ENCODE assay signal across 7 mouse cellular contexts in the genomic region with DNA sequence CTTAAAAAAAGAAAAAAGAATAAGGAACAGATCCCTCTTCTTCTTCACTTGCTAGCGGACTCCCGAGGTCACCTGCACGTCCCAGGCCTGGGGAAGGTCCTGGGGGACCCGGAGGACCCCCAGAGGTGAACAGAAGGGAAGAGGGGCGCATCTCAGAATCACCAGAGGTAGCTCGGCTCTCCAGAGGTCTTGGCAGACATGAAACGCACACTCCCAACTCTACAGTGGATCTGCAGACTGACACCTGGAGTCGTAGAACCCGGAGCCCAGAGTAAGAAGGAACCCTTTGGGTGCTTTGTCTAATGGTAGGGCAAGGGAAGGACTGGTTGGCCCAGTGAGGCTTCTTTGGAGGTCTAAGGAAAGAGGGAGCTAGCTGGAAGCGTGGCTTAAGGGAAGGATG. TPM values are rescaled to one million over a fixed set of nuclear protein-coding genes. Genes with fewer than 3 reads are reported as not detected.
A peak's percentile ranks its signal among the peaks of the same experiment; 100 is the strongest.
DNase-seq lines count a peak whose midpoint lies in the region; ATAC-seq and TF ChIP-seq lines count a peak whose summit lies in the region.

No protein-coding gene starts in this region.

- peak overlapping the region; percentile 45 for H3K9ac ChIP-seq in lung, embryonic 14.5 days
- peak overlapping the region; percentile 72 for H3K9ac ChIP-seq in forebrain, embryonic 15.5 days (replicated peaks)
- peak overlapping the region; percentile 61; the same call in 1 of the 2 replicates for H3K9ac ChIP-seq in limb, embryonic 12.5 days (replicated peaks)

- no peak for ATAC-seq in lung, embryonic 14.5 days (ENCODE audit: insufficient read depth)
- ATAC-seq in forebrain, embryonic 15.5 days (replicated peaks): peak; percentile 6; the same call in 1 of the 2 replicates
- no peak for ATAC-seq in limb, embryonic 12.5 days (ENCODE audit: insufficient number of reproducible peaks, insufficient read depth, low FRiP score, low TSS enrichment, low read depth)

- H3K36me3 ChIP-seq in lung, embryonic 14.5 days (ENCODE audit: insufficient read depth): no peaks in the 10 kb centered on the region
- H3K36me3 ChIP-seq in forebrain, embryonic 15.5 days: no peaks in the 10 kb centered on the region
- H3K36me3 ChIP-seq in limb, embryonic 12.5 days: no peaks in the 10 kb centered on the region

- DNase-seq in lung, embryonic 14.5 days: no peak
- no peak for DNase-seq in lung, adult 2 months
- no peak for DNase-seq in right cerebral cortex, postnatal 10 days (ENCODE audit: low spot score in 2 of 2)
- no peak for DNase-seq in ovary, adult 18-20 months (ENCODE audit: low spot score)

- H3K27ac ChIP-seq in lung, embryonic 14.5 days (ENCODE audit: low read depth): no peak overlapping the region
- no peak overlapping the region for H3K27ac ChIP-seq in forebrain, embryonic 15.5 days (replicated peaks)
- no peak overlapping the region for H3K27ac ChIP-seq in limb, embryonic 12.5 days
- H3K27ac ChIP-seq in olfactory bulb, adult 2 months (ENCODE audit: insufficient read depth, low read depth, low read length): no peak overlapping the region

- no peaks in the 10 kb centered on the region for H3K9me3 ChIP-seq in lung, embryonic 14.5 days (ENCODE audit: low read depth, low read length)
- no peaks in the 10 kb centered on the region for H3K9me3 ChIP-seq in forebrain, embryonic 15.5 days
- no peaks in the 10 kb centered on the region for H3K9me3 ChIP-seq in limb, embryonic 12.5 days

- 73% methylated on average over 10 of the region's 10 CpGs for WGBS in lung, embryonic 14.5 days
- 84% methylated on average over 10 of the region's 10 CpGs for WGBS in lung, adult 2 months
- 77% methylated on average over 10 of the region's 10 CpGs for WGBS in forebrain, embryonic 15.5 days
- 81% methylated on average over 10 of the region's 10 CpGs for WGBS in limb, embryonic 12.5 days
- WGBS in olfactory bulb, adult 2 months: 88% methylated on average over 10 of the region's 10 CpGs

- H3K4me2 ChIP-seq in lung, embryonic 14.5 days: peak overlapping the region; percentile 73
- H3K4me2 ChIP-seq in forebrain, embryonic 15.5 days (replicated peaks): peak overlapping the region; percentile 81
- H3K4me2 ChIP-seq in limb, embryonic 12.5 days: peak overlapping the region; percentile 77

- H3K27me3 ChIP-seq in lung, embryonic 14.5 days (ENCODE audit: insufficient read depth, low read length): no peaks in the 10 kb centered on the region
- H3K27me3 ChIP-seq in forebrain, embryonic 15.5 days: no peaks in the 10 kb centered on the region
- H3K27me3 ChIP-seq in limb, embryonic 12.5 days: peaks cover 3% of the 10 kb centered on the region; the same call in 1 of the 2 replicates

- no peak for TF ChIP-seq CTCF in lung, embryonic 14.5 days (IDR thresholded peaks at IDR 0.05; ENCODE audit: low read depth)
- no peak for TF ChIP-seq CTCF in lung, adult 2 months (IDR thresholded peaks at IDR 0.05; ENCODE audit: insufficient read depth, low read length)
- no peak for TF ChIP-seq CTCF in olfactory bulb, adult 2 months (IDR thresholded peaks at IDR 0.05; ENCODE audit: insufficient read depth, low read depth, low read length)

- peaks cover 5% of the 10 kb centered on the region; the same call in 1 of the 2 replicates for H3K4me1 ChIP-seq in lung, embryonic 14.5 days (ENCODE audit: insufficient read depth)
- H3K4me1 ChIP-seq in lung, adult 2 months (ENCODE audit: control insufficient read depth, insufficient read depth, low read length): 0 out of 2 replicates have a peak, but pooled peaks cover 3% of the 10 kb centered on the region
- H3K4me1 ChIP-seq in forebrain, embryonic 15.5 days: peaks cover 7% of the 10 kb centered on the region
- H3K4me1 ChIP-seq in limb, embryonic 12.5 days (replicated peaks): peaks cover 8% of the 10 kb centered on the region
- H3K4me1 ChIP-seq in olfactory bulb, adult 2 months (ENCODE audit: control insufficient read depth, insufficient read depth, low read length): peaks cover 8% of the 10 kb centered on the region; the same call in 1 of the 2 replicates

- no peak for TF ChIP-seq POLR2A in lung, adult 2 months (IDR thresholded peaks at IDR 0.05; ENCODE audit: borderline replicate concordance, extremely low read depth, low read depth, low read length)
- no peak for TF ChIP-seq POLR2A in olfactory bulb, adult 2 months (IDR thresholded peaks at IDR 0.05; ENCODE audit: insufficient read depth, low read depth, low read length)

- H3K4me3 ChIP-seq in lung, embryonic 14.5 days (ENCODE audit: low read depth, low read length): peak overlapping the region; percentile 46
- no peak overlapping the region for H3K4me3 ChIP-seq in lung, adult 2 months (replicated peaks; ENCODE audit: extremely low read depth, low read depth, low read length)
- peak overlapping the region; percentile 54 for H3K4me3 ChIP-seq in forebrain, embryonic 15.5 days
- peak overlapping the region; percentile 48 for H3K4me3 ChIP-seq in limb, embryonic 12.5 days (replicated peaks)
- peak overlapping the region; percentile 69 for H3K4me3 ChIP-seq in olfactory bulb, adult 2 months (ENCODE audit: insufficient read depth, low read depth, low read length)

RNA-seq across cellular contexts. Expression of gene Plekha4, which starts 11.5 kb away (rescaled TPM):
- polyA plus RNA-seq in lung, embryonic 14.5 days (2014; fragmentation: Nextera tagmentation; extraction: Ambion mirVana): 1.9 and 2.1 TPM in 2 replicates
- polyA plus RNA-seq in lung, adult 2 months (2012; rRNA removed): 11.8 and 13.1 TPM in 2 replicates
- polyA plus RNA-seq in forebrain, embryonic 15.5 days (2015; fragmentation: Nextera tagmentation; extraction: Ambion mirVana): 0.72 and 0.92 TPM in 2 replicates
- polyA plus RNA-seq in limb, embryonic 12.5 days (2016; fragmentation: Nextera tagmentation; extraction: Ambion mirVana): 1.4 TPM in 2 replicates
- polyA plus RNA-seq in olfactory bulb, adult 2 months (2012; ENCODE audit: insufficient read depth, insufficient read length, low replicate concordance, missing spikeins): not detected in 2 replicates

RNA-seq across cellular contexts. Expression of gene Ppp1r15a, which starts 11.5 kb away (rescaled TPM):
- 15.6 and 17.5 TPM in 2 replicates for polyA plus RNA-seq in lung, embryonic 14.5 days (2014; fragmentation: Nextera tagmentation; extraction: Ambion mirVana)
- 58.6 and 73.7 TPM in 2 replicates for polyA plus RNA-seq in lung, adult 2 months (2012; rRNA removed)
- polyA plus RNA-seq in forebrain, embryonic 15.5 days (2015; fragmentation: Nextera tagmentation; extraction: Ambion mirVana): 15.4 and 15.6 TPM in 2 replicates
- 26.0 and 27.1 TPM in 2 replicates for polyA plus RNA-seq in limb, embryonic 12.5 days (2016; fragmentation: Nextera tagmentation; extraction: Ambion mirVana)
- polyA plus RNA-seq in olfactory bulb, adult 2 months (2012; ENCODE audit: insufficient read depth, insufficient read length, low replicate concordance, missing spikeins): not detected in 2 replicates

RNA-seq across cellular contexts. Expression of gene Hsd17b14, which starts 17.1 kb away (rescaled TPM):
- polyA plus RNA-seq in lung, embryonic 14.5 days (2014; fragmentation: Nextera tagmentation; extraction: Ambion mirVana): 0.57 and 0.66 TPM in 2 replicates
- polyA plus RNA-seq in lung, adult 2 months (2012; rRNA removed): 2.1 and 3.0 TPM in 2 replicates
- polyA plus RNA-seq in forebrain, embryonic 15.5 days (2015; fragmentation: Nextera tagmentation; extraction: Ambion mirVana): not detected in 2 replicates
- polyA plus RNA-seq in limb, embryonic 12.5 days (2016; fragmentation: Nextera tagmentation; extraction: Ambion mirVana): 0.55 and 1.1 TPM in 2 replicates
- polyA plus RNA-seq in olfactory bulb, adult 2 months (2012; ENCODE audit: insufficient read depth, insufficient read length, low replicate concordance, missing spikeins): not detected in 2 replicates

RNA-seq across cellular contexts. Expression of gene Nucb1, which starts 27.4 kb away (rescaled TPM):
- 194 and 201 TPM in 2 replicates for polyA plus RNA-seq in lung, embryonic 14.5 days (2014; fragmentation: Nextera tagmentation; extraction: Ambion mirVana)
- polyA plus RNA-seq in lung, adult 2 months (2012; rRNA removed): 420 and 430 TPM in 2 replicates
- polyA plus RNA-seq in forebrain, embryonic 15.5 days (2015; fragmentation: Nextera tagmentation; extraction: Ambion mirVana): 95.0 and 95.7 TPM in 2 replicates
- polyA plus RNA-seq in limb, embryonic 12.5 days (2016; fragmentation: Nextera tagmentation; extraction: Ambion mirVana): 149 and 160 TPM in 2 replicates
- polyA plus RNA-seq in olfactory bulb, adult 2 months (2012; ENCODE audit: insufficient read depth, insufficient read length, low replicate concordance, missing spikeins): not detected in 2 replicates

RNA-seq across cellular contexts. Expression of gene Bcat2, which starts 32.4 kb away (rescaled TPM):
- polyA plus RNA-seq in lung, embryonic 14.5 days (2014; fragmentation: Nextera tagmentation; extraction: Ambion mirVana): 48.9 and 53.4 TPM in 2 replicates
- polyA plus RNA-seq in lung, adult 2 months (2012; rRNA removed): 44.2 TPM in 2 replicates
- polyA plus RNA-seq in forebrain, embryonic 15.5 days (2015; fragmentation: Nextera tagmentation; extraction: Ambion mirVana): 21.6 and 23.3 TPM in 2 replicates
- 50.4 and 56.5 TPM in 2 replicates for polyA plus RNA-seq in limb, embryonic 12.5 days (2016; fragmentation: Nextera tagmentation; extraction: Ambion mirVana)
- not detected in 2 replicates for polyA plus RNA-seq in olfactory bulb, adult 2 months (2012; ENCODE audit: insufficient read depth, insufficient read length, low replicate concordance, missing spikeins)

Comparison
In these comparisons a context has a peak if more than half of its experiments do, and no peak if none do; other contexts are left out.
1. RNA of gene Ppp1r15a, which starts 11.5 kb away (polyA plus RNA-seq): 58.6 to 73.7 TPM in lung, adult 2 months, 26.0 to 27.1 TPM in limb, embryonic 12.5 days, 15.6 to 17.5 TPM in lung, embryonic 14.5 days and 15.4 to 15.6 TPM in forebrain, embryonic 15.5 days; not detected in olfactory bulb, adult 2 months; every median in the first group is over 10 times any median in the second.
2. Peak in every context shown above with its lines, with median percentiles within 50 percentile points of each other: H3K4me2 ChIP-seq and H3K9ac ChIP-seq.